Mouse (Mus musculus) heart, adult 2 months (tissue): ENCODE measurements around the gene Aire. TPM values are rescaled to one million over a fixed set of nuclear protein-coding genes. Genes with fewer than 3 reads are reported as not detected.
A peak's percentile ranks its signal among the peaks of the same experiment; 100 is the strongest.

Source experiments
- DNase-seq, 2 experiments: peaks; one replicate each; pipeline ENCODE4 v3.0.0; 2021
- H3K27ac ChIP-seq: fragments of 200-600 bp; 2 replicates; pipeline ENCODE4 v1.8.1; 2022
- H3K27me3 ChIP-seq: fragments of 200-500 bp; 2 replicates; pipeline ENCODE4 v1.6.1; 2012; ENCODE audit warnings: mild to moderate bottlenecking, low read length, inconsistent platforms, mixed read lengths; ENCODE audit not compliant: control insufficient read depth, insufficient read depth
- H3K36me3 ChIP-seq: fragments of 200-500 bp; 2 replicates; pipeline ENCODE4 v1.6.1; 2012; ENCODE audit warnings: low read length, inconsistent platforms; ENCODE audit not compliant: control insufficient read depth, insufficient read depth
- H3K4me1 ChIP-seq: fragments of 200-500 bp; 2 replicates; pipeline ENCODE4 v1.6.1; 2011; ENCODE audit warnings: low read length; ENCODE audit not compliant: control insufficient read depth, insufficient read depth
- H3K4me3 ChIP-seq: fragments of 200-600 bp; 2 replicates; pipeline ENCODE4 v1.8.1; 2022
- H3K79me2 ChIP-seq: fragments of 200-500 bp; replicated peaks from 2 replicates; pipeline ENCODE4 v1.6.1; 2012; ENCODE audit warnings: mild to moderate bottlenecking, inconsistent platforms, low read length, moderate library complexity, mixed read lengths; ENCODE audit not compliant: control insufficient read depth, insufficient read depth
- H3K9ac ChIP-seq: fragments of 200-500 bp; 2 replicates; pipeline ENCODE4 v1.6.1; 2012; ENCODE audit warnings: low read depth, mild to moderate bottlenecking, control low read depth, inconsistent platforms, low read length, mixed read lengths
- CTCF ChIP-seq: fragments of 200-600 bp; IDR thresholded peaks from 2 replicates; pipeline ENCODE4 v1.8.1; 2022; ENCODE audit warnings: antibody characterized with exemption, mild to moderate bottlenecking, moderate library complexity
- EP300 ChIP-seq: fragments of 200-500 bp; IDR thresholded peaks from 2 replicates; pipeline ENCODE4 v1.6.1; 2011; ENCODE audit warnings: low read depth, low read length, control low read depth; ENCODE audit not compliant: insufficient read depth
- POLR2A ChIP-seq: fragments of 200-500 bp; IDR thresholded peaks from 2 replicates; pipeline ENCODE4 v1.6.1; 2011; ENCODE audit warnings: mild to moderate bottlenecking, low read depth, low read length, control low read depth; ENCODE audit not compliant: insufficient read depth
- WGBS: fragments of 180-500 bp; shearing (Covaris S2); methylation state at CpG from one replicate; pipeline ENCODE4 v1.1.7; 2018; 5-methylcytosine and 5-hydroxymethylcytosine counted together
- intact Hi-C: fragments of 180-260 bp; cut with DNase I; formaldehyde crosslinking; loops from one replicate; pipeline ENCODE4 v1.15.1; 2025
- long read RNA-seq: library from polyadenylated mRNA; stranded (forward); transcript quantifications from one replicate; pipeline ENCODE4 v2.0.0, GENCODE M21; 2021
- polyA plus RNA-seq: library from polyadenylated mRNA; depleted of rRNA; stranded (reverse); fragments of >200 nt; gene quantifications from 2 replicates; pipeline ENCODE4 v1.2.3, GENCODE M21; 2012; rRNA removed
- total RNA-seq, 2 experiments: library from RNA; stranded (reverse); gene quantifications; 2 replicates each; pipeline ENCODE4 v1.2.3; 2021

Gene Aire
- not detected for total RNA-seq
- polyA plus RNA-seq: 0.10 TPM in 1 of 2 replicates, not detected in the other
- long read RNA-seq, partial matches to known transcripts: 0 of 1 reads
- long read RNA-seq, other reads (novel, unspliced or antisense): 1 of 1 reads

DNA sequence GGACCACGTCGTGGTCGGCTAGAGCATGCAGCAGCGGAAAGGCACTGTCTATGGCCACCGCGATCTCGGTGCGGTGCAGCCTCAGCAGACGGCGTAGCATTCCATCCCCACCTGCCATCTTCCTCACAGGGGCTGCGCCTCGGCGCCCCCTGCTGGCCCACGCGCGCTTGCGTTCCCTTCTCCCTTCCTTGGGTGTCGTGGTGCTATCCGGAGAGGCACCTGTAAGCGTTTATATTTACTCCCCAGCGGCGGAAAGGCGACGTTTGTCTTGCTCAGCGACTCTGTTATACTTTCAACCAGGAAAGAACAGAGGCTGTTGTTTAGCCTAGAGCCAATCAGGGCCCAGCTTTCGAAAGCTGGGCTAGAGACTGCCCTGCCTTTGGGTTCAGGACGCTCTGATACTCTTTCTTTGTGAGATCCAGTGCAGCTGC lies at the start of gene Aire:
Gene Aire (minus strand): TSS at position 205 of the 431 bp plus-strand sequence.
- Histone ChIP-seq H3K79me2 (no peaks in the 10 kb centered on the region), H3K27me3 (no peaks in the 10 kb centered on the region), H3K4me3 (no peak within 1 kb of the TSS), H3K4me1 (no peaks in the 10 kb centered on the region), H3K9ac (no peak within 1 kb of the TSS), H3K27ac (no peak within 1 kb of the TSS), H3K36me3 (no peaks in the 10 kb centered on the region)
- 8% methylated on average over 27 of the region's 27 CpGs for WGBS
- intact Hi-C loops: no loop called here
- peak; percentile 65 to 70 for DNase-seq
- TF ChIP-seq EP300 (no peak), CTCF (peak; percentile 90), POLR2A (no peak)

GRCm38 (mm10) chr10:78092725-78093029 lies 49.3 kb upstream of the Aire start:
- Histone ChIP-seq H3K36me3 (no peaks in the 10 kb centered on the region), H3K4me3 (no peak overlapping the region), H3K27me3 (peaks cover 2% of the 10 kb centered on the region; the same call in 1 of the 2 replicates), H3K27ac (no peak overlapping the region), H3K79me2 (no peaks in the 10 kb centered on the region), H3K4me1 (peaks cover 4% of the 10 kb centered on the region; the same call in 1 of the 2 replicates), H3K9ac (no peak overlapping the region)
- WGBS: 87% methylated on average over 13 of the region's 13 CpGs
- TF ChIP-seq POLR2A (no peak), CTCF (no peak), EP300 (no peak)
- intact Hi-C loops: no loop called here
- DNase-seq: peak in 1 of 2 experiments; percentile 49

- DNase-seq: peak in 1 of 2 experiments; percentile 45
- no peak for TF ChIP-seq CTCF
- TF ChIP-seq POLR2A: no peak
- no peak for TF ChIP-seq EP300
- 81% methylated on average over 23 of the region's 23 CpGs for WGBS
- H3K4me1 ChIP-seq: peaks cover 4% of the 10 kb centered on the region; the same call in 1 of the 2 replicates
- no peak overlapping the region for H3K4me3 ChIP-seq
- peaks cover 2% of the 10 kb centered on the region; the same call in 1 of the 2 replicates for H3K27me3 ChIP-seq
- no peak overlapping the region for H3K27ac ChIP-seq
- H3K36me3 ChIP-seq: no peaks in the 10 kb centered on the region
- intact Hi-C loops: no loop called here
- H3K9ac ChIP-seq: no peak overlapping the region
- no peaks in the 10 kb centered on the region for H3K79me2 ChIP-seq
These were observed 48.7 kb upstream of the Aire start for GRCm38 (mm10) chr10:78091865-78092724.

DNA sequence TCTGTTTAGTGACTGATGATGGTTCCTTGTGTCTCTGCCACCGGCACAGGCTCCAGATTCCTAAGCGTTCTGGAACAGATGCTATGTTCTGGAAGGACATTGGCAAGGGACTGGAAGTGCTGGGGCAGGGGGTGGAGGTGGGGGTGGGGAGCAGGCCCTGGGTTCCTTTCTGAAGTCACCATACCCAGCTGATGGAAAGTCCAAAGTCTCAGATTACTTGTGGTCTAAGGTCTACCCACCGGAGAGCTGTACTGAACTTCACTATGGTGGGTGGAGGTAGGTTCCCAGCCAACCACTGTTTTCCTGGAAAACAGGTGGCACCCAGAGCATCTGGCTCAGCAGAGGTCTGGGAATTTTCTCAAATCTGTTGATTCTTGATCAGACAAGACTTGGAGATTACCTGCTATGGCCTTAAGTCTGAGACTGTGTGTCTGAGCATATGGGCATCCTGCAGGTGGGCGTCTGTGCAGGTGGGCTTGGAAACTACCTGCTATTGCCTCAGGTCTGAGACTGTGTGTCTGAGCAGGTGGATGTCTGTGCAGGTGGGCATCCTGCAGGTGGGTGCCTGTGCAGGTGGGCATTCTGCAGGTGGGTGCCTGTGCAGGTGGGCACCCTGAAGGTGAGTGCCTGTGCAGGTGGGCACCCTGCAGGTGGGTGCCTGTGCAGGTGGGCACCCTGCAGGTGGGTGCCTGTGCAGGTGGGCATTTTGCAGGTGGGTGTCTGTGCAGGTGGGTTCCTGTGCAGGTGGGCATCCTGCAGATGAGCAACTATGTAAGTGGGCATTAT lies 47.5 kb upstream of the Aire start:
- Histone ChIP-seq H3K79me2 (no peaks in the 10 kb centered on the region), H3K4me1 (peaks cover 6% of the 10 kb centered on the region), H3K36me3 (no peaks in the 10 kb centered on the region), H3K27me3 (peaks cover 2% of the 10 kb centered on the region; the same call in 1 of the 2 replicates), H3K4me3 (no peak overlapping the region), H3K27ac (no peak overlapping the region), H3K9ac (no peak overlapping the region)
- intact Hi-C loops: no loop called here
- TF ChIP-seq EP300 (no peak), POLR2A (no peak), CTCF (no peak)
- DNase-seq: no peak
- 71% methylated on average over 4 of the region's 4 CpGs for WGBS

- Histone ChIP-seq H3K27ac (no peak overlapping the region), H3K27me3 (peaks cover 2% of the 10 kb centered on the region; the same call in 1 of the 2 replicates), H3K4me1 (peaks cover 4% of the 10 kb centered on the region), H3K4me3 (no peak overlapping the region), H3K79me2 (no peaks in the 10 kb centered on the region), H3K36me3 (no peaks in the 10 kb centered on the region), H3K9ac (no peak overlapping the region)
- DNase-seq: peak in 1 of 2 experiments; percentile 54
- 26% methylated on average over 6 of the region's 6 CpGs for WGBS
- intact Hi-C loops: no loop called here
- TF ChIP-seq POLR2A (no peak), CTCF (no peak), EP300 (no peak)
These were observed 46.8 kb upstream of the Aire start for GRCm38 (mm10) chr10:78090246-78090645.
